Mouse (Mus musculus) myocyte (in vitro differentiated cells): ENCODE data around the gene Hfe2.

Source experiments
- POLR2A ChIP-seq: IDR thresholded peaks from one replicate; pipeline ENCODE4 v1.6.1; 2011; ENCODE audit warnings: low read depth, mild to moderate bottlenecking, control low read depth, moderate library complexity; ENCODE audit not compliant: insufficient read length
- SRF ChIP-seq: IDR thresholded peaks from one replicate; pipeline ENCODE4 v1.6.1; 2011; ENCODE audit warnings: low read depth; ENCODE audit not compliant: control insufficient read depth, insufficient read length
- TCF12 ChIP-seq: IDR thresholded peaks from one replicate; pipeline ENCODE4 v1.6.1; 2011; ENCODE audit warnings: mild to moderate bottlenecking, control low read depth; ENCODE audit not compliant: poor library complexity, insufficient read depth, severe bottlenecking

DNA sequence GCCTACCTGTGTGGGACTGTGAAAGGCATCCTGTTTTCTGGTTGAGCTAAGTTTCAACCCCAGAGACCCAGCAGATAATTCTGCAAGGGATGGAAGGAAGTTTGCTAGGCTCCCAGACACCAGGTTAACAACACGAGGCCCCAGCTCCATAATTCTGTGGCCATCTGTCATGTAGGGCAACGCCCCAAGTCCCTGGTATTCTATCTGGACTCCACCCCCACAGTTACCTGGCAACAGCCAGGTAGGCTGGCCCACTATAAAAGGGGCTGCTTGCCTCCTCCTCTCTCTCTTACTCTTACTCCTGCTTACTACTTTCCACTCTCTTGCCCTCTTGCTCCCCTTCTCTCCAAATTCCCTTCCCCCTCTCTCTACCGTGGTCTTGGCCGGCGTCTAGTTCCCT, 4.8 kb upstream of the Hfe2 start:
- TF ChIP-seq POLR2A (no peak), TCF12 (no peak), SRF (no peak)
